29 mouse cellular contexts compared by ENCODE assay signal in the genomic region with DNA sequence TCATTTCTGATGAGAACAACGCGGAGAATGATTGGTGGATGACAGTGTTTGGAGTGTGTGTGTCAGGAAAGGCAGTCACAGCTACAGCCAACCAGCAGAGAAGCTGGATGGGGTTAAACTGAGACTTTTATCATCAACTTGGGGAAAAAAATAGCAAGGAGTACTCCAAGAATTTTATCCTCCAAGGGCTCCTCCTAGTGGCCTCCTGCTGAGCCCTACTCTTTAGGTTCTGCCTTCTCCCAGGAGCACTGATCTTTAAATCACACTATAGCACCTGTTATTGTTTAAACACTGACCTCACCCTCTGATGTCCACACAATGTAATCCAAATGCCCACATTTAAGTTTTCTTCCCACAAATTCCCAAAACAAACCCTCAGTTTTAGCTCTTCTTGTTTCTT. TPM values are rescaled to one million over a fixed set of nuclear protein-coding genes. Genes with fewer than 3 reads are reported as not detected.
DNase-seq lines count a peak whose midpoint lies in the region; ATAC-seq and TF ChIP-seq lines count a peak whose summit lies in the region.
"Had no signal": no experiment of that assay in that cellular context is flagged by ENCODE, and none has a peak within 500 bp of the region (broad histone marks: within the 10 kb centered on the region; RNA-seq: fewer than 3 reads in every experiment).

No protein-coding gene starts in this region.

- H3K9ac ChIP-seq in intestine, postnatal 0 days (ENCODE audit: low read depth, low read length): no peak overlapping the region
- no peak overlapping the region for H3K9ac ChIP-seq in intestine, embryonic 16.5 days (ENCODE audit: low read depth, low read length)
- H3K9ac ChIP-seq in liver, postnatal 0 days (replicated peaks): no peak overlapping the region
- no peak overlapping the region for H3K9ac ChIP-seq in ES-E14 (ENCODE audit: insufficient read depth, low read depth, low read length, poor library complexity, severe bottlenecking)
- no peak overlapping the region for H3K9ac ChIP-seq in embryonic facial prominence, embryonic 14.5 days (ENCODE audit: low read depth, low read length)
- H3K9ac ChIP-seq: heart, embryonic 15.5 days; hindbrain, embryonic 15.5 days; limb, embryonic 13.5 days had no signal

- H3K36me3 ChIP-seq in intestine, postnatal 0 days (ENCODE audit: control insufficient read depth, insufficient read depth): no peaks in the 10 kb centered on the region
- H3K36me3 ChIP-seq in intestine, embryonic 16.5 days (ENCODE audit: control insufficient read depth, insufficient read depth, low read length): no peaks in the 10 kb centered on the region
- H3K36me3 ChIP-seq in liver, postnatal 0 days (replicated peaks; ENCODE audit: insufficient read depth, low read length): no peaks in the 10 kb centered on the region
- H3K36me3 ChIP-seq in ES-E14 (ENCODE audit: control insufficient read depth, insufficient read depth, low read length, poor library complexity, severe bottlenecking): no peaks in the 10 kb centered on the region
- no peaks in the 10 kb centered on the region for H3K36me3 ChIP-seq in embryonic facial prominence, embryonic 14.5 days (ENCODE audit: control insufficient read depth, insufficient read depth, low read length)
- H3K36me3 ChIP-seq: heart, embryonic 15.5 days; hindbrain, embryonic 15.5 days; limb, embryonic 13.5 days had no signal

- TF ChIP-seq EP300 in liver, postnatal 0 days (IDR thresholded peaks at IDR 0.05; ENCODE audit: low read depth): no peak

- in situ Hi-C loops in ES-E14 (cut with MboI; ENCODE audit: low sequenced_read_pairs in 2 of 2, unreplicated experiment in 2 of 2): no loop called here

- H3K4me3 ChIP-seq in intestine, postnatal 0 days (ENCODE audit: low read depth, low read length): no peak overlapping the region
- no peak overlapping the region for H3K4me3 ChIP-seq in intestine, embryonic 16.5 days (ENCODE audit: low read length)
- H3K4me3 ChIP-seq in liver, postnatal 0 days (ENCODE audit: low read depth, low read length): no peak overlapping the region
- H3K4me3 ChIP-seq in ES-E14 (ENCODE audit: insufficient read depth in 1 of 2, low read depth in 1 of 2, low read length in 2 of 2, poor library complexity in 1 of 2, severe bottlenecking in 1 of 2): no peak overlapping the region
- H3K4me3 ChIP-seq in embryonic facial prominence, embryonic 14.5 days (ENCODE audit: low read depth, low read length): no peak overlapping the region
- H3K4me3 ChIP-seq: heart, embryonic 15.5 days; hindbrain, embryonic 15.5 days; limb, embryonic 13.5 days; megakaryocyte, embryonic 14.5 days had no signal

- no peak for ATAC-seq in intestine, postnatal 0 days
- ATAC-seq in intestine, embryonic 16.5 days: no peak
- ATAC-seq in liver, postnatal 0 days: no peak
- no peak for ATAC-seq in embryonic facial prominence, embryonic 14.5 days (ENCODE audit: low read depth)
- no peak for ATAC-seq in megakaryocyte-erythroid progenitor cell, adult 5-6 weeks (replicated peaks; ENCODE audit: low FRiP score, low TSS enrichment, poor library complexity, severe bottlenecking)
- ATAC-seq: CD4-positive, CD25-positive, alpha-beta regulatory T cell, adult 4 months; midbrain, embryonic 16.5 days had no signal

- H3K27ac ChIP-seq in intestine, postnatal 0 days (ENCODE audit: low read depth, low read length): no peak overlapping the region
- H3K27ac ChIP-seq in intestine, embryonic 16.5 days (ENCODE audit: low read length): no peak overlapping the region
- H3K27ac ChIP-seq in liver, postnatal 0 days (ENCODE audit: low read depth): no peak overlapping the region
- no peak overlapping the region for H3K27ac ChIP-seq in ES-E14 (ENCODE audit: insufficient read depth, low read depth, low read length, poor library complexity, severe bottlenecking)
- no peak overlapping the region for H3K27ac ChIP-seq in embryonic facial prominence, embryonic 14.5 days (replicated peaks; ENCODE audit: low read depth, low read length)
- H3K27ac ChIP-seq: heart, embryonic 15.5 days; hindbrain, embryonic 15.5 days; limb, embryonic 13.5 days had no signal

- H3K4me2 ChIP-seq in intestine, postnatal 0 days (replicated peaks; ENCODE audit: low read depth): no peak overlapping the region
- H3K4me2 ChIP-seq in intestine, embryonic 16.5 days (ENCODE audit: low read depth, low read length): no peak overlapping the region
- H3K4me2 ChIP-seq in liver, postnatal 0 days (ENCODE audit: low read depth, low read length): no peak overlapping the region
- no peak overlapping the region for H3K4me2 ChIP-seq in embryonic facial prominence, embryonic 14.5 days (ENCODE audit: low read depth, low read length)
- H3K4me2 ChIP-seq: heart, embryonic 15.5 days; hindbrain, embryonic 15.5 days; limb, embryonic 13.5 days had no signal

- no peaks in the 10 kb centered on the region for H3K4me1 ChIP-seq in intestine, postnatal 0 days (replicated peaks; ENCODE audit: control insufficient read depth, insufficient read depth, low read length)
- H3K4me1 ChIP-seq in intestine, embryonic 16.5 days (ENCODE audit: control insufficient read depth, insufficient read depth, low read length): no peaks in the 10 kb centered on the region
- H3K4me1 ChIP-seq in liver, postnatal 0 days (ENCODE audit: insufficient read depth): no peaks in the 10 kb centered on the region
- H3K4me1 ChIP-seq in ES-E14 (ENCODE audit: control insufficient read depth in 2 of 2, insufficient read depth in 2 of 2, low read length in 2 of 2, poor library complexity in 1 of 2): no peaks in the 10 kb centered on the region
- H3K4me1 ChIP-seq in embryonic facial prominence, embryonic 14.5 days (ENCODE audit: control insufficient read depth, insufficient read depth, low read length): no peaks in the 10 kb centered on the region
- H3K4me1 ChIP-seq: heart, embryonic 15.5 days; hindbrain, embryonic 15.5 days; limb, embryonic 13.5 days; megakaryocyte, embryonic 14.5 days had no signal

- TF ChIP-seq CTCF in intestine, postnatal 0 days (IDR thresholded peaks at IDR 0.05; ENCODE audit: low read depth): peak; percentile 35; the same call in 1 of the 2 replicates
- TF ChIP-seq CTCF in liver, postnatal 0 days (IDR thresholded peaks at IDR 0.05; ENCODE audit: low read depth): peak; percentile 26; the same call in 1 of the 2 replicates

- 66% methylated on average over 2 of the region's 2 CpGs for WGBS in intestine, postnatal 0 days
- WGBS in intestine, embryonic 16.5 days: 69% methylated on average over 2 of the region's 2 CpGs
- 56% methylated on average over 2 of the region's 2 CpGs for WGBS in liver, postnatal 0 days (ENCODE audit: insufficient replicate concordance)
- WGBS in embryonic facial prominence, embryonic 14.5 days: 78% methylated on average over 2 of the region's 2 CpGs

- no peaks in the 10 kb centered on the region for H3K9me3 ChIP-seq in intestine, postnatal 0 days (ENCODE audit: control insufficient read depth)
- no peaks in the 10 kb centered on the region for H3K9me3 ChIP-seq in intestine, embryonic 16.5 days (ENCODE audit: control insufficient read depth, low read length)
- no peaks in the 10 kb centered on the region for H3K9me3 ChIP-seq in liver, postnatal 0 days (ENCODE audit: low read length)
- H3K9me3 ChIP-seq in ES-E14 (ENCODE audit: control insufficient read depth, insufficient read depth, low read depth, low read length): no peaks in the 10 kb centered on the region
- H3K9me3 ChIP-seq in embryonic facial prominence, embryonic 14.5 days (ENCODE audit: control insufficient read depth, low read length): peaks cover 3% of the 10 kb centered on the region; the same call in 1 of the 2 replicates
- H3K9me3 ChIP-seq: heart, embryonic 15.5 days; limb, embryonic 13.5 days; megakaryocyte, embryonic 14.5 days had no signal

- no peak for DNase-seq in liver, postnatal 0 days
- no peak for DNase-seq in liver
- DNase-seq in ES-E14 (ENCODE audit: low read depth, low spot score): peak; percentile 6
- DNase-seq in embryonic facial prominence, embryonic 14.5 days (ENCODE audit: low spot score): peak; percentile 2
- DNase-seq: cerebellum, adult 9-11 months; embryo, embryonic 11 days; gastrocnemius, postnatal 25 days; heart, postnatal 4 days; kidney, adult 11 months; kidney, postnatal 25 days; layer of hippocampus, adult 9-11 months; thymus, postnatal 14 days had no signal

- no peaks in the 10 kb centered on the region for H3K27me3 ChIP-seq in intestine, postnatal 0 days (replicated peaks; ENCODE audit: control insufficient read depth, insufficient read depth, low read length)
- H3K27me3 ChIP-seq in intestine, embryonic 16.5 days (replicated peaks; ENCODE audit: control insufficient read depth, insufficient read depth, low read length): no peaks in the 10 kb centered on the region
- no peaks in the 10 kb centered on the region for H3K27me3 ChIP-seq in liver, postnatal 0 days (ENCODE audit: insufficient read depth, low read length)
- H3K27me3 ChIP-seq in embryonic facial prominence, embryonic 14.5 days (replicated peaks; ENCODE audit: control insufficient read depth, insufficient read depth, low read length): no peaks in the 10 kb centered on the region
- H3K27me3 ChIP-seq: heart, embryonic 15.5 days; hindbrain, embryonic 15.5 days; limb, embryonic 13.5 days; megakaryocyte, embryonic 14.5 days had no signal

RNA-seq across cellular contexts. Expression of a gene that starts 30.4 kb away (rescaled TPM):
- polyA plus RNA-seq in intestine, postnatal 0 days (2015; fragmentation: Nextera tagmentation; extraction: Ambion mirVana): not detected in 2 replicates
- polyA plus RNA-seq in intestine, embryonic 16.5 days (2015; fragmentation: Nextera tagmentation; extraction: Ambion mirVana): not detected in 2 replicates
- 556 and 629 TPM in 2 replicates for polyA plus RNA-seq in liver, postnatal 0 days (2015; fragmentation: Nextera tagmentation; extraction: Ambion mirVana)
- total RNA-seq in ES-E14 (2012; rRNA removed): not detected in 2 replicates
- not detected in 2 replicates for polyA plus RNA-seq in embryonic facial prominence, embryonic 14.5 days (2014; fragmentation: Nextera tagmentation; extraction: Ambion mirVana)
- not detected in 2 replicates for total RNA-seq in megakaryocyte-erythroid progenitor cell, adult 5-6 weeks (2014; fragmentation: Nextera tagmentation)
- total RNA-seq in megakaryocyte-erythroid progenitor cell, adult 5-6 weeks (2017): not detected in 2 replicates
- total RNA-seq: left cerebral cortex, postnatal 10 days; MEL; neutrophil, adult 5-6 weeks had no signal
- polyA plus RNA-seq: forebrain, embryonic 11.5 days; heart, embryonic 15.5 days; hindbrain, embryonic 15.5 days; limb, embryonic 13.5 days; midbrain, embryonic 16.5 days; stomach, embryonic 16.5 days had no signal

RNA-seq across cellular contexts. Expression of a gene that starts 36.1 kb away (rescaled TPM):
- not detected in 2 replicates for polyA plus RNA-seq in intestine, postnatal 0 days (2015; fragmentation: Nextera tagmentation; extraction: Ambion mirVana)
- not detected in 2 replicates for polyA plus RNA-seq in intestine, embryonic 16.5 days (2015; fragmentation: Nextera tagmentation; extraction: Ambion mirVana)
- polyA plus RNA-seq in liver, postnatal 0 days (2015; fragmentation: Nextera tagmentation; extraction: Ambion mirVana): not detected in 2 replicates
- not detected in 2 replicates for total RNA-seq in ES-E14 (2012; rRNA removed)
- not detected in 2 replicates for polyA plus RNA-seq in embryonic facial prominence, embryonic 14.5 days (2014; fragmentation: Nextera tagmentation; extraction: Ambion mirVana)
- not detected in 2 replicates for total RNA-seq in megakaryocyte-erythroid progenitor cell, adult 5-6 weeks (2014; fragmentation: Nextera tagmentation)
- total RNA-seq in megakaryocyte-erythroid progenitor cell, adult 5-6 weeks (2017): not detected in 2 replicates
- total RNA-seq: adrenal gland, adult 18-20 months; gastrocnemius, postnatal 25 days; heart, adult 8-10 months; heart, postnatal 4 days; left cerebral cortex, postnatal 10 days; MEL; neutrophil, adult 5-6 weeks had no signal
- polyA plus RNA-seq: CD4-positive, CD25-positive, alpha-beta regulatory T cell, adult 4 months; forebrain, embryonic 11.5 days; heart, embryonic 15.5 days; hindbrain, embryonic 15.5 days; limb, embryonic 13.5 days; liver, embryonic 16.5 days; midbrain, embryonic 16.5 days; stomach, embryonic 16.5 days had no signal

RNA-seq across cellular contexts. Expression of a gene that starts 51.4 kb away (rescaled TPM):
- not detected in 2 replicates for polyA plus RNA-seq in intestine, postnatal 0 days (2015; fragmentation: Nextera tagmentation; extraction: Ambion mirVana)
- polyA plus RNA-seq in intestine, embryonic 16.5 days (2015; fragmentation: Nextera tagmentation; extraction: Ambion mirVana): not detected in 2 replicates
- polyA plus RNA-seq in liver, postnatal 0 days (2015; fragmentation: Nextera tagmentation; extraction: Ambion mirVana): not detected in 2 replicates
- not detected in 2 replicates for total RNA-seq in ES-E14 (2012; rRNA removed)
- polyA plus RNA-seq in embryonic facial prominence, embryonic 14.5 days (2014; fragmentation: Nextera tagmentation; extraction: Ambion mirVana): not detected in 2 replicates
- 0.20 TPM in 1 of 2 replicates, not detected in the other for total RNA-seq in megakaryocyte-erythroid progenitor cell, adult 5-6 weeks (2014; fragmentation: Nextera tagmentation)
- total RNA-seq in megakaryocyte-erythroid progenitor cell, adult 5-6 weeks (2017): not detected in 2 replicates
- total RNA-seq: adrenal gland, adult 18-20 months; gastrocnemius, postnatal 25 days; heart, adult 8-10 months; heart, postnatal 4 days; MEL; neutrophil, adult 5-6 weeks had no signal
- polyA plus RNA-seq: CD4-positive, CD25-positive, alpha-beta regulatory T cell, adult 4 months; forebrain, embryonic 11.5 days; heart, embryonic 15.5 days; hindbrain, embryonic 15.5 days; liver, embryonic 16.5 days; midbrain, embryonic 16.5 days; stomach, embryonic 16.5 days had no signal

RNA-seq across cellular contexts. Expression of a gene that starts 54.5 kb away (rescaled TPM):
- polyA plus RNA-seq in intestine, postnatal 0 days (2015; fragmentation: Nextera tagmentation; extraction: Ambion mirVana): 0.18 and 0.30 TPM in 2 replicates
- 0.18 and 0.38 TPM in 2 replicates for polyA plus RNA-seq in intestine, embryonic 16.5 days (2015; fragmentation: Nextera tagmentation; extraction: Ambion mirVana)
- polyA plus RNA-seq in liver, postnatal 0 days (2015; fragmentation: Nextera tagmentation; extraction: Ambion mirVana): not detected in 2 replicates
- 12.2 and 21.6 TPM in 2 replicates for total RNA-seq in ES-E14 (2012; rRNA removed)
- 0.35 and 0.69 TPM in 2 replicates for polyA plus RNA-seq in embryonic facial prominence, embryonic 14.5 days (2014; fragmentation: Nextera tagmentation; extraction: Ambion mirVana)
- total RNA-seq in megakaryocyte-erythroid progenitor cell, adult 5-6 weeks (2014; fragmentation: Nextera tagmentation): not detected in 2 replicates
- total RNA-seq in megakaryocyte-erythroid progenitor cell, adult 5-6 weeks (2017): not detected in 2 replicates
- total RNA-seq: gastrocnemius, postnatal 25 days; MEL; neutrophil, adult 5-6 weeks had no signal
- polyA plus RNA-seq: forebrain, embryonic 11.5 days had no signal

Comparison
In these comparisons a context has a peak if more than half of its experiments do, and no peak if none do; other contexts are left out.
1. DNase-seq: peak in ES-E14 (single experiment) and embryonic facial prominence, embryonic 14.5 days (single experiment); none in liver, postnatal 0 days (single experiment) and liver (single experiment).
2. RNA of a gene that starts 30.4 kb away (polyA plus RNA-seq): 556 to 629 TPM in liver, postnatal 0 days; not detected in intestine, postnatal 0 days, not detected in intestine, embryonic 16.5 days and not detected in embryonic facial prominence, embryonic 14.5 days; every median in the first group is over 100 times any median in the second.